Mouse (Mus musculus): ENCODE measurements around the gene Vps37d. TPM values are rescaled to one million over a fixed set of nuclear protein-coding genes. Genes with fewer than 3 reads are reported as not detected.

The Vps37d gene
- polyA plus RNA-seq, 1 experiment from 2014 or later = 7.0 TPM

DNA sequence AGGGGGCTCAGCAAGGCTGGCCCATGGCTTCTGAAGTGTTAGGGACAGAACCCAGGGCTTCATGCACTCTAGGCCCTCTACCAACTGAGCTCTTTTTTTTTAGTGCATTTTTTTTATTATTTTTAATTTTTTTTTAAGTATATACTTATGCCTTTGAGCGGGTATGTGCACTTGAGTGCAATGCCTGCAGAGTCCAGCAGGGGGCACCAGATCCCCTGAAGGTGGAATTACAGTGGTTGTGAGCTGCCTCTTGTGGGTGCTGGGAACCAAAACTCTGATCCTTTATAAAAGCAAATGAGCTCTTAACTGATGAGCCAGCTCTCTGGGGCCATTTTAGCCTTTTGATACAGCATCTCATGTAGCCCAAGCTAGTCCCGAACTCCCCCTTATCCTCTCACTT, 43.5 kb downstream of the Vps37d start:
- Histone ChIP-seq H3K9ac (ENCODE audit: low read length) (no peak overlapping the region), H3K4me1 (replicated peaks; ENCODE audit: control insufficient read depth, insufficient read depth, low read length) (0 out of 2 replicates have a peak, but pooled peaks cover 1% of the 10 kb centered on the region), H3K27ac (ENCODE audit: low read depth) (no peak overlapping the region), H3K27me3 (replicated peaks; ENCODE audit: control insufficient read depth, insufficient read depth, low read length) (no peaks in the 10 kb centered on the region), H3K9me3 (ENCODE audit: control insufficient read depth, low read length) (peaks cover 6% of the 10 kb centered on the region; the same call in 1 of the 2 replicates), H3K4me3 (ENCODE audit: low read depth, low read length) (no peak overlapping the region), H3K36me3 (ENCODE audit: control insufficient read depth, insufficient read depth, low read length) (peaks cover 24% of the 10 kb centered on the region), H3K4me2 (ENCODE audit: low read length) (no peak overlapping the region)
- ATAC-seq (replicated peaks; ENCODE audit: low FRiP score, low TSS enrichment, low read depth) (no peak), DNase-seq (ENCODE audit: low spot score) (no peak)
- 98% methylated on average over 2 of the region's 2 CpGs for WGBS

DNA sequence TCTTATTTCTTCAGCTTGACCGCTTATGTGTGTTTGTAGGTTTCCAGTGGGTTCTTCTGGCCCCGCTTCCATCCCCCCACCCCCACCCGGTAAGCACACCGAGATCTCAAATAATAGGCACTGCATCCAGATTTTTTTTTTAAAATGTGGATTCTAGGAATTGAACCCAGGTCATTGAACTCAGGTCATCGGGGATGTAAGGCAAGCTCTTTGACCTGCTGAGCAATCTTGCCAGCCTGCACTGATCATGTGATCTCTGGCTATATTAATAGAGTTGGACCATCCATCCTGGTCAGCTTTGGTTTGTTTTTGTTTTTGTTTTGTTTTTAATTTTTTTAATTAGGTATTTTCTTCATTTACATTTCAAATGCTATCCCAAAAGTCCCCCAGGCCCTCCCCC, 45.5 kb downstream of the Vps37d start:
- Histone ChIP-seq H3K27ac (ENCODE audit: low read depth) (no peak overlapping the region), H3K9me3 (ENCODE audit: control insufficient read depth, low read length) (peaks cover 6% of the 10 kb centered on the region; the same call in 1 of the 2 replicates), H3K4me3 (ENCODE audit: low read depth, low read length) (no peak overlapping the region), H3K4me1 (replicated peaks; ENCODE audit: control insufficient read depth, insufficient read depth, low read length) (peaks cover 11% of the 10 kb centered on the region), H3K27me3 (replicated peaks; ENCODE audit: control insufficient read depth, insufficient read depth, low read length) (no peaks in the 10 kb centered on the region), H3K4me2 (ENCODE audit: low read length) (no peak overlapping the region), H3K9ac (ENCODE audit: low read length) (no peak overlapping the region), H3K36me3 (ENCODE audit: control insufficient read depth, insufficient read depth, low read length) (peaks cover 7% of the 10 kb centered on the region; the same call in 1 of the 2 replicates)
- WGBS = 86% methylated on average over 5 of the region's 5 CpGs
- no peak for DNase-seq (ENCODE audit: low spot score)
- no peak for ATAC-seq (replicated peaks; ENCODE audit: low FRiP score, low TSS enrichment, low read depth)

DNA sequence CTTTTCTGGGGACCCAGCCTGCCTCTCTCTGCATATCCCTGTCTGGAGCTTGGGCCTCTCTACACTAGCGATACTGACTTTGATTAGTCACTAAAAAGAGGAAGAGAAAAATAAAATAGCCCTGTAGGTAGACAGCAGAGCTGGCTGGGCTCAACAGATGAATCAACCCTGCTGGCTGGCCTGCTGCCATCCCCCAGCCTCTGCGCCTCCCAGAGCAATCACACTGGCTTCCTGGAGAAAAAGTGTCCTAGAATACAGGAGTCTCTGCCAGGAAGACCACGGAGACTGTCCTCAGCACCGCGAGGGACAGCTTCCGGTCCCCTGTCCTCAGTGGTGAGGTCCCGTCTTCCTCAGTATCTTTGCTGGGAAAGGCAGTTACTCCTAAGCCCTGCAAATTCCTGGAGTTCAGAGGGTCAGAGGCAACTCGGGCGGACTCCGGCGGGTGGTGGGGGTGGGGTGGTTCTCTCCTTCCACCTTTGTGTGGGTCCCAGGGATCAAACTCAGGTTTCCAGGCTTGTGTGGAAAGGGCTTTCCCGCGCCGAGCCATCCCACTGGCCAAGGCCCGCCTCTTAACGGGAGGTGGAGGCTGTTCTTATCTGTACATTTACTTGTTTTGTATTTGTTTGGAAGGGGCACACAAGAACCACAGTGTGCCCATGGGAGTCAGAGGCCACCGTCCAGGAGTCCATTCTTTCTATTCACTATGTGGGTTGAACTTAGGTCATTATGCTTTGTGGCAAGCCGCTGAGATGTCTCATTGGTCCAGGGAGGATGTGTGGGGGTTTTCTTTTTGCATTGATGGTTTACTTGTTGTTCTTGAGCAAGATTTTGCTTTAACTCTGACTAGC, 48.8 kb downstream of the Vps37d start:
- Histone ChIP-seq H3K4me1 (replicated peaks; ENCODE audit: control insufficient read depth, insufficient read depth, low read length) (peaks cover 32% of the 10 kb centered on the region), H3K9ac (ENCODE audit: low read length) (no peak overlapping the region), H3K36me3 (ENCODE audit: control insufficient read depth, insufficient read depth, low read length) (no peaks in the 10 kb centered on the region), H3K4me3 (ENCODE audit: low read depth, low read length) (no peak overlapping the region), H3K27ac (ENCODE audit: low read depth) (peak overlapping the region; percentile 34), H3K4me2 (ENCODE audit: low read length) (peak overlapping the region; percentile 9), H3K9me3 (ENCODE audit: control insufficient read depth, low read length) (peaks cover under 1% of the 10 kb centered on the region; the same call in 1 of the 2 replicates), H3K27me3 (replicated peaks; ENCODE audit: control insufficient read depth, insufficient read depth, low read length) (no peaks in the 10 kb centered on the region)
- 0 out of 2 replicates have a peak, but pooled peaks have one; percentile 10 for ATAC-seq (replicated peaks; ENCODE audit: low FRiP score, low TSS enrichment, low read depth)
- 44% methylated on average over 18 of the region's 18 CpGs for WGBS
- no peak for DNase-seq (ENCODE audit: low spot score)

DNA sequence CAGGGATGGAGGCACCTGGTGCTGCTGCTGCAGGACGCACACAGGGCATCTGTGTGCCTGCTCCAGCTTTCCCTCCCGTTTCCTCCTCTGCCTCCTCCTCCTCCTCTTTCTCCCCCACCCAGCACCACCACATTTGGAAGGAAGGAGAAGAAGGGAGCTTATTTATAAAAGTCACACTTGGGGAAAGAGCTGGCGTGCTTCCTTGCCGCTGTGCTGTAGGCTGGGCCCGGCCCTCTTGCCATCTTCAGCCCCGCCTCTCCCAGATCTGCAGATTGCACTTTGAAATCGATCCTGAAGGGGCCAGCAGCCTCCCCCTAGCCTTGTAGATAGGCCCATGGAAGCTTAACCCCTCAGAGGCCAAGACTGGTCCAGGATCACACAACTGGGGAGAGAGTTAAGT, 52.2 kb downstream of the Vps37d start:
- no peak overlapping the region for H3K4me3 ChIP-seq (ENCODE audit: low read depth, low read length)
- H3K27ac ChIP-seq (ENCODE audit: low read depth) = no peak overlapping the region; the same call in 1 of the 2 replicates
- H3K9me3 ChIP-seq (ENCODE audit: control insufficient read depth, low read length) = no peaks in the 10 kb centered on the region
- H3K9ac ChIP-seq (ENCODE audit: low read length) = 0 out of 2 replicates have a peak overlapping the region, but pooled peaks have one; percentile 11
- ATAC-seq (replicated peaks; ENCODE audit: low FRiP score, low TSS enrichment, low read depth) (no peak), DNase-seq (ENCODE audit: low spot score) (no peak)
- 3% methylated on average over 7 of the region's 7 CpGs for WGBS
- peak overlapping the region; percentile 97 for H3K4me2 ChIP-seq (ENCODE audit: low read length)
- H3K36me3 ChIP-seq (ENCODE audit: control insufficient read depth, insufficient read depth, low read length) = no peaks in the 10 kb centered on the region
- H3K4me1 ChIP-seq (replicated peaks; ENCODE audit: control insufficient read depth, insufficient read depth, low read length) = peaks cover 36% of the 10 kb centered on the region
- no peaks in the 10 kb centered on the region for H3K27me3 ChIP-seq (replicated peaks; ENCODE audit: control insufficient read depth, insufficient read depth, low read length)

GRCm38 (mm10) chr5:135024665-135025224, 53.3 kb downstream of the Vps37d start:
- ATAC-seq (replicated peaks; ENCODE audit: low FRiP score, low TSS enrichment, low read depth) (no peak), DNase-seq (ENCODE audit: low spot score) (no peak)
- H3K4me1 ChIP-seq (replicated peaks; ENCODE audit: control insufficient read depth, insufficient read depth, low read length) = peaks cover 36% of the 10 kb centered on the region
- H3K27me3 ChIP-seq (replicated peaks; ENCODE audit: control insufficient read depth, insufficient read depth, low read length) = no peaks in the 10 kb centered on the region
- WGBS = 49% methylated on average over 11 of the region's 11 CpGs
- H3K4me2 ChIP-seq (ENCODE audit: low read length) = peak overlapping the region; percentile 97
- no peaks in the 10 kb centered on the region for H3K9me3 ChIP-seq (ENCODE audit: control insufficient read depth, low read length)
- H3K9ac ChIP-seq (ENCODE audit: low read length) = no peak overlapping the region
- peak overlapping the region; percentile 69 for H3K4me3 ChIP-seq (ENCODE audit: low read depth, low read length)
- H3K27ac ChIP-seq (ENCODE audit: low read depth) = 0 out of 2 replicates have a peak overlapping the region, but pooled peaks have one; percentile 38
- no peaks in the 10 kb centered on the region for H3K36me3 ChIP-seq (ENCODE audit: control insufficient read depth, insufficient read depth, low read length)

DNA sequence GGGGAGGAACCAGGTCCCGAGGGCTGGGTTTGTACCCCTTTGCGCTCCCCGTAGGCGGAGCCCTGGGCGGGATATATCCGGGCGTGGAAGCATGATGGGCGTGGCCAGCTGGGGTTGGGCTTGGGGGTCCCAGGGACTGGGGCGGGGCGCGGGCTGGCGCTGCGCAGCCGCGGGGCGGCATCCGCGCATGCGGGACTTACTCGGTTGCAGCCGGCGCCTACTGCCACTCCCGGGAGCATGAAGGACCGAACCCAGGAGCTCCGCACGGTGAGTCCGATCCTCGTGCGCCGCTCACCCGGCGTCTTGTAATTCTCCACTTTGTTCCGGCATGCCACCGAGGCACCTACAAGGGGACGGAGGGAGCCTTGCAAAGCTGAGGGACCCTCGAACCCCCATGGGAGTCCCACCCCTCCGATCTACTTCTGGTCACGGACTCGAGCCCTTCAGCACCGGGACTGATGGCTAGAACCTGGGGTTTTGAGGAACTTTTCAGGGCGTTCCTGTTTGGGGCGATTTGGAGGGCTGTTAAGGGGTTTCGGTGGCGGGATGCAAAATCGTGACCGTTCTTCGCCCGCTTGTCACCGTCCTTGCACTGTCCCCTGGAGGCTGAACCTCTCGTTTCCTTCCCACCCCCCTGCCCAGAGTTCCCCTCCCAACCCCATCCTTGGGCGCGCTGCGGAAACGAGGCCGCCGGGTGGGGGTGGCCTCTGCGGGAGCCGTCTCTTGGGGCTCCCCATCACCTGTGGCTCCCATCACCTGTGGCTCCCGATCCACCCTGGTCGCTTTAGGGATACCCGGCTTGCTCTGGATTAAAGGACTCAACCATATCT, 54.5 kb downstream of the Vps37d start, which contains the start of gene Stx1a:
Stx1a (plus strand) TSS at position 139 of the 830 bp plus-strand sequence.
- Histone ChIP-seq H3K9ac (ENCODE audit: low read length) (peak within 1 kb of the TSS; percentile 69), H3K4me3 (ENCODE audit: low read depth, low read length) (peak within 1 kb of the TSS; percentile 69), H3K4me2 (ENCODE audit: low read length) (peak within 1 kb of the TSS; percentile 97), H3K9me3 (ENCODE audit: control insufficient read depth, low read length) (no peaks in the 10 kb centered on the region), H3K4me1 (replicated peaks; ENCODE audit: control insufficient read depth, insufficient read depth, low read length) (peaks cover 25% of the 10 kb centered on the region), H3K36me3 (ENCODE audit: control insufficient read depth, insufficient read depth, low read length) (no peaks in the 10 kb centered on the region), H3K27ac (ENCODE audit: low read depth) (peak within 1 kb of the TSS; percentile 38; the same call in 1 of the 2 replicates), H3K27me3 (replicated peaks; ENCODE audit: control insufficient read depth, insufficient read depth, low read length) (no peaks in the 10 kb centered on the region)
- WGBS = under 1% methylated on average over 61 of the region's 61 CpGs
- peak; percentile 88 for ATAC-seq (replicated peaks; ENCODE audit: low FRiP score, low TSS enrichment, low read depth)
- DNase-seq (ENCODE audit: low spot score) = peak; percentile 93

Other genes with a start within 250 kb of the Vps37d start
- gene Tmem270, start 171.5 kb downstream of the Vps37d start, polyA plus RNA-seq (2014; fragmentation: Nextera tagmentation; extraction: Ambion mirVana) = not detected in 2 replicates
- gene Cldn13, start 162.7 kb downstream of the Vps37d start, polyA plus RNA-seq (2014; fragmentation: Nextera tagmentation; extraction: Ambion mirVana) = 0.23 TPM in 1 of 2 replicates, not detected in the other
- gene Mettl27, start 145.9 kb downstream of the Vps37d start, polyA plus RNA-seq (2014; fragmentation: Nextera tagmentation; extraction: Ambion mirVana) = 22.7 and 24.6 TPM in 2 replicates
- 78.1 and 78.3 TPM in 2 replicates for gene Cldn4, start 131.3 kb downstream of the Vps37d start, polyA plus RNA-seq (2014; fragmentation: Nextera tagmentation; extraction: Ambion mirVana)
- 113 and 143 TPM in 2 replicates for gene Cldn3, start 92.1 kb downstream of the Vps37d start, polyA plus RNA-seq (2014; fragmentation: Nextera tagmentation; extraction: Ambion mirVana)
- gene Abhd11, start 69.1 kb downstream of the Vps37d start, polyA plus RNA-seq (2014; fragmentation: Nextera tagmentation; extraction: Ambion mirVana) = 99.7 and 104 TPM in 2 replicates
- 15.9 and 20.2 TPM in 2 replicates for gene Stx1a, start 54.8 kb downstream of the Vps37d start, polyA plus RNA-seq (2014; fragmentation: Nextera tagmentation; extraction: Ambion mirVana)
- 32.5 and 33.3 TPM in 2 replicates for gene Dnajc30, start 14.1 kb downstream of the Vps37d start, polyA plus RNA-seq (2014; fragmentation: Nextera tagmentation; extraction: Ambion mirVana)
- 98.0 and 107 TPM in 2 replicates for gene Bud23, start 13.3 kb downstream of the Vps37d start, polyA plus RNA-seq (2014; fragmentation: Nextera tagmentation; extraction: Ambion mirVana)
- 5.2 and 6.4 TPM in 2 replicates for gene Mlxipl, start 11.6 kb upstream of the Vps37d start, polyA plus RNA-seq (2014; fragmentation: Nextera tagmentation; extraction: Ambion mirVana)
- 26.2 and 27.8 TPM in 2 replicates for gene Tbl2, start 71.4 kb upstream of the Vps37d start, polyA plus RNA-seq (2014; fragmentation: Nextera tagmentation; extraction: Ambion mirVana)
- gene Bcl7b, start 90.0 kb upstream of the Vps37d start, polyA plus RNA-seq (2014; fragmentation: Nextera tagmentation; extraction: Ambion mirVana) = 48.0 and 55.3 TPM in 2 replicates
- 50.8 and 54.2 TPM in 2 replicates for gene Baz1b, start 109.0 kb upstream of the Vps37d start, polyA plus RNA-seq (2014; fragmentation: Nextera tagmentation; extraction: Ambion mirVana)
- 0.65 and 1.2 TPM in 2 replicates for gene Fzd9, start 173.0 kb upstream of the Vps37d start, polyA plus RNA-seq (2014; fragmentation: Nextera tagmentation; extraction: Ambion mirVana)

Data from intestine, embryonic 14.5 days (tissue).